Mouse (Mus musculus) right cerebral cortex, postnatal 25 days (tissue): ENCODE data around the gene Rab33a.

Experiments
- DNase-seq: peaks from one replicate; pipeline ENCODE4 v3.0.0; 2022

Gene Rab33a

DNA sequence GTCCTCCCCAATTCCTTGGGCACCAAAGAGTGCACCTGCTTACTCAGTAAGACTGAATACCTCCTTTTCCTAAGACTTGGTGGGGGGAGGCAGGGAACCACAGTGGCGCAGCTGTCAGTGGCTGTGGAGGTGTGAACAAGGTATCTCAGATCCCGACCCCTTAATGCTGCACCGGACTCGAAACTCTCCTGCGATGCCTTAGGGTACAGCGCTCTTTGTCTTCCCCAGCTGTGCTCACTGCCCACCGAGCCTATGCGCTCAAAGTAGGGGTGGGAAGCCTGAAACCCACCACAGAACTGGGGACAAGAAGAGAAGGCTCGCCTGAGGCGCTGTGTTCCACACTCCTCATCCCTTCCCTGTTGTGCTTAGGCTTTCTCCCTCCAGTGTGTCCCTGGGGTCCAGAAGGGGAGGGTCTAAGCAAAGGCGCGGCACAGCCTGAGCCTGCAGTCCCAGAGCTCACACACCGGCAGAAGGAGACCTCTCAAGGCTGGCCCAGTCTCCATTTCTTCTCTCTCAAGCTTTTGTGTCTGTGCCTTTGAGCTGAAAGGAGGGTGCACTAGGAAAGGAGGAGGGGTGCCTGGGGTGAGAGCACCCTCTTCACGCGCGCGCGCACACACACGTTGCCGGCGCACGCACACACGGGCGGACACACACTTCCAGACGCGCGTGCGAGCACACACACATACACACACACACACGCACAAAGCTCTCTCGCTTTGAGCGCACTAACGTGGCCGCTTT is at the start of gene Rab33a:
Gene Rab33a (plus strand): TSS at position 478 of the 741 bp plus-strand sequence.
- DNase-seq = peak; percentile 61

DNA sequence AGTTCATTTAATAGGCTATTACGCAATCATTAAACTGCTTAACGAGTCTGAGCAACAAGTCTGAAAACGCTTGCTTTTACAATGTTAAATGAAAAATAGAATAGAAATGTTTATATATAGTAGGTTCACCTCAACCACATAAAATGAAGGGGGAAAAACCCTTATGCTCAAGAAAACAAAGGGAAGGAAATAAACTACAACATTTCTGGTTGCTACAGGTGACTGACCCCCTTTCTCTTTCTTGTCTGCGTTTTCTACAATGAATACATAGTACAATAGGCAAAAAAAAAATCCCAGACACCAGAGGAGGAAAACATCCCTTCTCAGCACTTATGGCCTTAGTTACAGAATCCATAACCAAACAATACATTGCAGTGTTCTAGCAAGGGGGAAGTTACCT is 38.0 kb upstream of the Rab33a start:
- no peak for DNase-seq

DNA sequence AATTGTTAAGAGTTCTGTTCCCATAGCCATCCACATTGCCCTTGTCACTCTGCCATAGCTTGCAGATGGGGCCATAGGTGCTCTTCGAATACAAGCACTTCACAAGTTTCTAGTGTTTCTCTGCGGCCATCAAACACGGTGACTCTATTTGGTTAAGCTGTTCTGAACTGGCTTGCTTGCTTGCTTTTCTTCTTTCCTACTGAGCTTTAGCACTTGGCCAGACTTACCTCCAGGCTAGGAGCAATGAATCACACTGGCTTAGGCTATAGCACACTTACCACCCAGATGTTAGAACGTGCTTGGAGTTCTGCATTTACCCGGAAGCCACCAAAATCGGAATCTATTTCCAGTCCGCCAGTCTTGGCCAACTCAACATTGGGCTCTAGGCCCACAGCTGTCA is 37.4 kb upstream of the Rab33a start:
- DNase-seq = no peak

DNA sequence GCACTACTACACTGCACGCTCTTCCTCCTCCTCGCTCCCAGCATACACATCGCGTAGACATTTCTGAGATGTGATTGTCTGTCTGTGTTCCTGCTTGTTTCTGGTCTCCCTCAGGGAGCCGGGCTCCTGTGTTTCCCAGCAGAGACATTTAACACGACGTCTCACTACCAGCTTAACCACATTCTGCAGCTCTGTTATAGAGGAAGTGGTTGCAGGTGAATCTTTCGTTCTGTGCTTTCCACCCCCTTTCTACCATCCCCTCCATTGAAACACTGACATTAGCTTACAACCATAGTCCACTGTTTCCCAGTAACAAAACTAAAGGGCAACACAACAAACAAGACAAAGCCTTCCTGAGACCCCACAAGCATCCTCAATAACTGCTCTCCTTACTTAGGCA is 25.3 kb upstream of the Rab33a start:
- DNase-seq = no peak

DNA sequence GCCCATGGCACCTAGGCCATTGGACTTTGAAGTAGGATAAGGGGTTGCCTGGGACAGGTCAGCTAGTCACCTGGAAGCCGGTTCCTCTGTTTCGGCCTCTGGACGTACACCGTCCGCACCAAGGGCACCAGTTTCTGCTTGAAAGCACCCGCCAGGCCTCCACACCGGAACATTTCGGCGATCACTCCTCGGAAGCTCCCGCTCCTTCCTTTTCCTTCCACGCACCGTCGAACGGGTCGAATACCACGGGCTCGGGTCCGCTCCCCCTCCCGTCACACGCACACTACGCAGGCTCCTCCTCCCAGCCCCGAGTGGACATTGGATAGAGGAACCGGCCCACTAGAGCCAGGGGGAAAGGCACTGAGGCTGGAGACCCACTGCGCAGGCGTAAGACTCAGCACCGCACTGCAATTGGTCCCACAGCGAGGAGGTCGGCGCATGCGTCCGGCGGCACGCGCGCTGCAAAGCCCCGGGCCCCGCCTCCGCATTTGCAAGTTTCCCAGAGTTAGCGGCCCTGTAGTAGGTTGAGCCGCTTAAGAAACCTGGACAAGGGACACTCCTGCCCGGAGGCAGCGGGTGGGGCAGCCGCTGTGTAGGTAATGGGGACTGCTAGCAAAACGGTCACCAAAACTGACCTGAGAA is 5.8 kb upstream of the Rab33a start, which contains the start of gene Aifm1:
Gene Aifm1 (minus strand): TSS at position 398 of the 642 bp plus-strand sequence.
- DNase-seq = peak; percentile 91

DNA sequence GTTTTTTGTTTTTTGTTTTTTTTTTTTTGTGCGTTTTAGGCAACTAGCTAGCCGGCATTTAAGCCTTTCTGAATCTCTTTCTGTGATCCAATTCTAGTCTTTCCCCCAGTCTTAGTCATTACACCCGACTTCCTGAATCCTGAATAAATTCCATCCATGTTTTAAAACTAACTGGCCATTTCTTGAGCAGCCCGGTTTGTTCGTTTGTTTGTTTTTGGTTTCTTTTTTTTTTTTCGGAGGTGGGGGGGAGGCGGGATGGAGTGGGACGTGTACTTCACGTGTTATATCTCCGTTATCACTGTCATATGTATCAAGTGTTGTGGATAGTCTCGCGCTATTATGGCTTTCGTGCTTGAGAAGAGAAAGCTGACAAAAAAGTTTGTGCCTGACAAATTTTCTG is 5.3 kb upstream of the Rab33a start:
- no peak for DNase-seq

DNA sequence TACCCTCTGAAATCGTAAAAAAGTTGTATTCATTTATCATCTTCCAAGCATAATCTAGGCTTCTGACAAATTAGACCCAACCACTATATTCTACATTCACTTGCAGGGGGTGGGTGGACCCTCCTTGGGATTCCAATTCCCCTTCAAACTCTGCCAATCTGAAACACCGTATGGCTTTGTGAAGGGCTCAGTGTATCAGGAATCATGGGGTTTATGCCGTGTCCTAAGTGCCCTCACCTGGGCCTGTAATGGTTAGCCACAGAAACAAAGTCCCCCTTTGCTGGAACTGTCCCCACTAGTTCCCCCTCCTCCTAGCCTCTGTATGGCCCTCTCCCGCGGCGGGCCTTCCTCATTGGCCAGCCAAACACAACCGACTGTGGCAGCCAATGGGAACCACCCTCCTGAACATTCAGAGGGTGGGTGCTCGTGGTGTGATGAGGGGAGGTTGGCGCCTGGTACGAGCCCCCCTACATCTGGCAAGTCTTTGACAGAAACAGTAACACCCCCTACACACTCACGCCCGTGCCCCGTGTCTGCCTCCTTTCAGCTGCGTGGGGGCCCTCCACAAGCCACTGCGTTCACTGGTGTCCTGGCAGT is 776 bp upstream of the Rab33a start:
- peak; percentile 37 for DNase-seq

DNA sequence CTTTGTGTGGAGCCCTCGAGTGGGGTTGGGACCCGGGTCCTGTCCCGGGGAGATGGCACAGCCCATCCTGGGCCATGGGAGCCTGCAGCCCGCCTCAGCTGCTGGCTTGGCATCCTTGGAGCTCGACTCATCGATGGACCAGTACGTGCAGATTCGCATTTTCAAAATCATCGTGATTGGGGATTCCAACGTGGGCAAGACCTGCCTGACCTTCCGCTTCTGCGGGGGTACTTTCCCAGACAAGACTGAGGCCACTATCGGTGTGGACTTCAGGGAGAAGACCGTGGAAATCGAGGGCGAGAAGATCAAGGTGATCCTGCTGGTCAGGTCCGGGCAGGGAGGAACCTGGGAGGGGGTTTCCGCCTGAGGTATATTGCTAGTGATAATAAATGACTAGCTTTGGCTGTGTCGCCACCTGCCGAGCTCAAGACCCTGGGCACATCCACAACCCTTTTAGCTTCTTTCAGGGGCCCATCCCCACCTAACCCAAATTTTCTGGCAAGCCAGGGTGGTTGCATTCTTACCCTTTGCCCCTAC is 532 bp downstream of the Rab33a start:
- no peak for DNase-seq

DNA sequence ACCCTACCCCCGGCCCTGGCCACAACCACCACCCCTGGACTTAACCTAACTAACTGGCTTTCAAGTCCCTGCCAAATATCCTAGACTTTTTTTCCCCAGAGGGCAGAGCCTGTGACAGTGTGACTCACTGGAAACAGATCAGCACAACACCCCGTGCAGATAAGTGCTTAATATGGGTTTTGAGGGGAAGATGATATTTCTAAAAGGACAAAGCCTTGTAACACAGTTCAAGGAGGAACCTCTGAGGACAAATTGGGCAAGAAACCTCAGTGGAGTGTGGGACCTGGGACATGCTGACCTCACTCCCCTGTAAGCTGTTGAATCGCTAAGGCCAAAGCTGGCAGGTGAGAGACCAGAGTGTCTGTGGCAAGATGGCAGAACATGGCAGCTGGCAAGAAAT is 2.6 kb downstream of the Rab33a start:
- DNase-seq = no peak

DNA sequence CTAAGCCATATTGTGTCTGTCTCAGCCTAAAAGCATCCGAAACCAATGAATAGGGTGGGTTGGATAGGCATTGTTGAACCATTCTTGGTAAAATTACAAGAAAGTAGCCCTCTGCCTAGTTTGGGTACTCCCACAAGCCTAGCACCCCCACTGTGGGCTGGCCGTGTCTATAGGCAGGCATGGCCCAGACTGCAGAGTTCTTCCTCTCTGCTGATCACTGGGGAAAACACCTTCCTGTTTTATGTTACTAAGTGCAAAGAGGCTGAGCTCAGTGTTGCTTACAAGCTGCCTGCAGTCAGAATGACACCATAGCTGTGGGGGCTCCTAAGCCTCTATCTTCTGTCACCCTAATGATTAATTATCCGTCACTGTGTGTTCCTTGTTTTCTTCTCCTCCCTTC is 4.4 kb downstream of the Rab33a start:
- no peak for DNase-seq

DNA sequence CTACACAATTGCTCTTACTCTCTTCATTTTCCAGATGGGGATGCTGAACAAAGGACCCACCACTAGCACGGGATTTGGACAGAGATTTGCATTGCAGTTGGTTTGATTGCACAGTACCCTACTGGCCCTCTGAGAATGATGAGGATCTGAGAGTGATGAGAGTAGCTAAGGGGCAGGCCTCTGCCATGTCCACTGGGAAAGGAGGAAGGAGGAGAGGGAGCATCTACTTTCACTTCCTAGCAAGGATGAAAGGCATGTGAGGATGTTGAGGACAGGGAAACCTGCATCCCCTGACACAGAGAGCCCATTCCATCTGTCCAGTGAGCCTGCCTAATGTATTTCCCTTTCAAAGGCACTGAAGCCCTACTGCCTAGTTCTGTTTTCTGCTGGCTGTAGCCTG is 6.2 kb downstream of the Rab33a start:
- DNase-seq = no peak

DNA sequence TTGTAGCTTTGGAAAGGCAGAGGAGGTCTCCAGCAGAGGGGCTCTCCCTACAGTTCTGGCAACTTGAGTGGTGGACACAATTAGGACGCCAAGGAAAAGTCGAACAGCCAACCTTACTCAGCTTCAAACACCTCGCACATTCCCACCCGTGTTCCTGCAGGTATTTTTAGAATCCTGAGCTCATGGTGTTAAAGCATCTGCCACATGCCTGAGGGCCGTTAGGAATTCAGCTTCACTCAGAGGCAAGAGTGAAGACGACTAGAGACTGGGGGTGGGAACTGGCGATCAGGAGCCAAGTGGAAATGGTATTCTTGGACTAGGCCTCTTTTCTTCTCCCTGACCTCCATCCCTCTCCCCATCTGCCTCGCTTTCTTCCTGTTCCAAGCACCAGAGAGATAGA is 6.8 kb downstream of the Rab33a start:
- peak; percentile 32 for DNase-seq

DNA sequence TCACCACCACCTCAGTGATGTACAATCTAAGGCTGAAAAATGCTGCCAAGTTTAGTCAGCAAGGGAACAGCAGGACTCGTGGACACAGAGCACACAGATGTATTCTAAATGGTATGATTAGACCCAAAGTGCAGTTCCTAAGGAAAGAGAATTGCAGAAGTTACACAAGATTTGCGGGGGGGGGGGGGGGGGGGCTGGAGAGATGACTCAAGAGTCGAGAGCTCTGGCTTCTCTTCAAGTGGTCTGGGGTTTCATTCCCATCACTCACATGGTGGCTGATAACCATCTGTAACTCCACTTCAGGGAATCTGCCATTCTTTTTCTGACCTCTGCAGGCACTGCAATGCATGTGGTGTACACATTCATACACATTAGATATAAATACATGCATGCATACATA is 7.3 kb downstream of the Rab33a start:
- no peak for DNase-seq

DNA sequence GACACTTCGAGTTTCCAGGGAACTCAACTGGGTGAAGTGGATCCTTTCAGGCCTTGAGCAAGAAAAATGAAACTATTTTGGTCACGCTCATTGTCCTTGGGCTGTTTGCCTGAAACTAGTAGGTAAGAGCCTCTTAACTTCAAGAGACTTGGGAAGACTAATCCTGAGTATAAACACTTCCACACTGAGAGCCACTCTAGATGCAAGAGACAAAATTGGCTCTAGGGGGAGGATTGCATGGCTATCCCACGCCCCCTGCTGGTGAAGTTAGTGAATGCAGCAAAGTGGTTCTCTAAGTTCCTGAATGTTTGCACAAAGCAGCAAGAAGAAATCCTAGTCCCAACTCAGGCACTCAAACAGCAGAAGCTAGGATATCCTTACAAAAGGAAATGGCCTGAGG is 13.1 kb downstream of the Rab33a start:
- peak; percentile 62 for DNase-seq
